Mouse (Mus musculus) midbrain, embryonic 13.5 days (tissue): ENCODE results near the gene Pip5kl1. TPM values are rescaled to one million over a fixed set of nuclear protein-coding genes. Genes with fewer than 3 reads are reported as not detected.

Source experiments
- ATAC-seq: fragments of 200-750 bp; cut with Nextera tagmentation; 2 replicates; pipeline ENCODE4 v1.8.0; 2017; ENCODE audit warnings: mild to moderate bottlenecking, moderate TSS enrichment, moderate library complexity
- H3K27ac ChIP-seq: fragments of 300-500 bp; sonication (generic); 2 replicates; pipeline ENCODE4 v1.5.1; 2015; ENCODE audit warnings: inconsistent platforms, mild to moderate bottlenecking, moderate library complexity
- H3K27me3 ChIP-seq: fragments of 300-500 bp; sonication (generic); 2 replicates; pipeline ENCODE4 v1.6.1; 2015; ENCODE audit warnings: mild to moderate bottlenecking, inconsistent platforms
- H3K36me3 ChIP-seq: fragments of 300-500 bp; sonication (generic); 2 replicates; pipeline ENCODE4 v1.6.1; 2015; ENCODE audit warnings: mild to moderate bottlenecking, inconsistent platforms
- H3K4me1 ChIP-seq: fragments of 300-500 bp; sonication (generic); replicated peaks from 2 replicates; pipeline ENCODE4 v1.6.1; 2015; ENCODE audit warnings: inconsistent platforms
- H3K4me2 ChIP-seq: fragments of 300-500 bp; sonication (generic); replicated peaks from 2 replicates; pipeline ENCODE4 v1.6.1; 2015; ENCODE audit warnings: moderate library complexity, mild to moderate bottlenecking, inconsistent platforms
- H3K4me3 ChIP-seq: fragments of 300-500 bp; sonication (generic); replicated peaks from 2 replicates; pipeline ENCODE4 v1.5.1; 2015; ENCODE audit warnings: mild to moderate bottlenecking, inconsistent platforms
- H3K9ac ChIP-seq: fragments of 300-500 bp; sonication (generic); replicated peaks from 2 replicates; pipeline ENCODE4 v1.6.1; 2015; ENCODE audit warnings: mild to moderate bottlenecking, inconsistent platforms
- H3K9me3 ChIP-seq: fragments of 300-500 bp; sonication (generic); 2 replicates; pipeline ENCODE4 v1.6.1; 2016; ENCODE audit warnings: mild to moderate bottlenecking, inconsistent platforms
- WGBS: fragments of 180-500 bp; shearing (Covaris S2); methylation state at CpG from one replicate; pipeline ENCODE4 v1.1.7; 2015; 5-methylcytosine and 5-hydroxymethylcytosine counted together
- polyA plus RNA-seq: library from polyadenylated mRNA; unstranded; fragments of >200 nt; fragmentation: Nextera tagmentation; extraction: Ambion mirVana; gene quantifications from 2 replicates; pipeline ENCODE4 v1.2.1, GENCODE M21; 2015

Pip5kl1 gene
- polyA plus RNA-seq, 1 experiment from 2014 or later, result 4.8 TPM

DNA sequence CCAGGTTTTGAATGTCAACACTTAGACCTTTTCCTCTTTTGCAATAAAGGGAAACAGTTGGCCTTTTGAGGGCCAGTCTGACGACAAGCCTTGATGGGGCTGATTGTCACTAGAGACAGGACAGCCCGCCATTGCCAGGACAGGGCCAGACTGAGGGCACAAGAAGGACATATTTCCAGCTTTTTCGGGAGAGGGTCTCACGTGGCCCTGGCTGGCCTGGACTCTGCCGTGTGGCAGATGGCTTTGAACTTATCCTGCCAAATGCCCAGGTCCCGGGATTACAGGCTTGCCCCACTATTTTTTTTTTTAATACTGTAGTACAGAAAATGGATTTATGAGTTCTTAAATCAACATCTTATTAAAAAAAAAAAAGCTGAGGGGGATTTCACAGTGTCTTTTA, 16.7 kb downstream of the Pip5kl1 start:
- no peak overlapping the region for H3K9ac ChIP-seq
- ATAC-seq, result no peak
- H3K4me2 ChIP-seq, result no peak overlapping the region
- 82% methylated on average over 6 of the region's 6 CpGs for WGBS
- H3K27me3 ChIP-seq, result no peaks in the 10 kb centered on the region
- no peak overlapping the region for H3K27ac ChIP-seq
- H3K9me3 ChIP-seq, result no peaks in the 10 kb centered on the region
- H3K4me3 ChIP-seq, result no peak overlapping the region
- H3K4me1 ChIP-seq, result peaks cover 20% of the 10 kb centered on the region
- H3K36me3 ChIP-seq, result peaks cover 19% of the 10 kb centered on the region

GRCm38 (mm10) chr2:32596725-32597124, 22.1 kb downstream of the Pip5kl1 start:
- Histone ChIP-seq H3K4me1 (no peaks in the 10 kb centered on the region; the same call in 1 of the 2 replicates), H3K27me3 (no peaks in the 10 kb centered on the region), H3K4me2 (no peak overlapping the region), H3K9ac (no peak overlapping the region), H3K9me3 (no peaks in the 10 kb centered on the region), H3K36me3 (peaks cover 25% of the 10 kb centered on the region), H3K4me3 (no peak overlapping the region), H3K27ac (no peak overlapping the region)
- WGBS, result 78% methylated on average over 13 of the region's 13 CpGs
- no peak for ATAC-seq

GRCm38 (mm10) chr2:32597248-32597647, 22.7 kb downstream of the Pip5kl1 start:
- H3K4me3 ChIP-seq, result no peak overlapping the region
- no peaks in the 10 kb centered on the region; the same call in 1 of the 2 replicates for H3K4me1 ChIP-seq
- H3K36me3 ChIP-seq, result peaks cover 25% of the 10 kb centered on the region
- no peak overlapping the region for H3K9ac ChIP-seq
- no peak for ATAC-seq
- H3K9me3 ChIP-seq, result no peaks in the 10 kb centered on the region
- WGBS, result 93% methylated on average over 5 of the region's 5 CpGs
- no peaks in the 10 kb centered on the region for H3K27me3 ChIP-seq
- no peak overlapping the region for H3K4me2 ChIP-seq
- no peak overlapping the region for H3K27ac ChIP-seq

GRCm38 (mm10) chr2:32597699-32598098, 23.1 kb downstream of the Pip5kl1 start:
- peaks cover 25% of the 10 kb centered on the region for H3K36me3 ChIP-seq
- H3K27ac ChIP-seq, result no peak overlapping the region
- WGBS, result 86% methylated on average over 5 of the region's 5 CpGs
- no peak for ATAC-seq
- H3K4me1 ChIP-seq, result no peaks in the 10 kb centered on the region; the same call in 1 of the 2 replicates
- no peaks in the 10 kb centered on the region for H3K9me3 ChIP-seq
- H3K4me3 ChIP-seq, result no peak overlapping the region
- H3K4me2 ChIP-seq, result no peak overlapping the region
- H3K9ac ChIP-seq, result no peak overlapping the region
- no peaks in the 10 kb centered on the region for H3K27me3 ChIP-seq

- no peak overlapping the region for H3K27ac ChIP-seq
- H3K36me3 ChIP-seq, result peaks cover 25% of the 10 kb centered on the region
- no peak overlapping the region for H3K4me2 ChIP-seq
- H3K4me3 ChIP-seq, result no peak overlapping the region
- WGBS, result 90% methylated on average over 8 of the region's 8 CpGs
- no peaks in the 10 kb centered on the region for H3K27me3 ChIP-seq
- H3K9me3 ChIP-seq, result no peaks in the 10 kb centered on the region
- ATAC-seq, result no peak
- H3K9ac ChIP-seq, result no peak overlapping the region
- H3K4me1 ChIP-seq, result no peaks in the 10 kb centered on the region; the same call in 1 of the 2 replicates
Observed at GRCm38 (mm10) chr2:32598506-32598905, 23.9 kb downstream of the Pip5kl1 start.

DNA sequence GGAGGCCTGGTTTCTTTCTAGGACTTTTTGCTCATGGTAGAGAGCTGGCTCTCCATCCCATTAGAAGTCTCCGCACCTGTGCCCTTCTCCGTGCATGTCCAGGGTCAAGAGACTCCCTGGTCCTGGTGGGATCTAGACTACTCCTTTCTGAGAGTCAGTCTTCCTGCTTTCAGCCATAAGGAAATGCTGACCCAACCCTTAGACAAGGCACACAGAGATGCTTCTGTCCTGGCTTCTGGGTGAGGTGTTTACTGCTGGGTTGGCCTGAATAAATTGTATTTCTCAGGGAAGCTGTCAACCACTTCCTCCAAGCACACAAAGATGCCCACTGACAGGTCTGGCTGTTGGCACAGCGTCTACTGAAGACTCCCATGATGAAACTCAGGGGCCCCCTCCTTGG, 24.8 kb downstream of the Pip5kl1 start, which contains the start of gene St6galnac6:
St6galnac6 (plus strand) TSS at position 301 of the 400 bp plus-strand sequence.
- 98% methylated on average over 3 of the region's 3 CpGs for WGBS
- ATAC-seq, result no peak
- no peaks in the 10 kb centered on the region for H3K27me3 ChIP-seq
- no peak within 1 kb of the TSS for H3K4me3 ChIP-seq
- H3K9ac ChIP-seq, result no peak within 1 kb of the TSS
- H3K27ac ChIP-seq, result no peak within 1 kb of the TSS
- H3K4me1 ChIP-seq, result no peaks in the 10 kb centered on the region; the same call in 1 of the 2 replicates
- no peaks in the 10 kb centered on the region for H3K9me3 ChIP-seq
- peaks cover 18% of the 10 kb centered on the region for H3K36me3 ChIP-seq
- H3K4me2 ChIP-seq, result no peak within 1 kb of the TSS

GRCm38 (mm10) chr2:32601417-32602065, 26.9 kb downstream of the Pip5kl1 start:
- H3K4me3 ChIP-seq, result no peak overlapping the region
- H3K4me1 ChIP-seq, result no peaks in the 10 kb centered on the region; the same call in 1 of the 2 replicates
- 43% methylated on average over 8 of the region's 8 CpGs for WGBS
- H3K27me3 ChIP-seq, result no peaks in the 10 kb centered on the region
- ATAC-seq, result peak; percentile 62
- peaks cover 5% of the 10 kb centered on the region; the same call in 1 of the 2 replicates for H3K36me3 ChIP-seq
- no peak overlapping the region for H3K4me2 ChIP-seq
- no peaks in the 10 kb centered on the region for H3K9me3 ChIP-seq
- 0 out of 2 replicates have a peak overlapping the region, but pooled peaks have one; percentile 20 for H3K9ac ChIP-seq
- H3K27ac ChIP-seq, result no peak overlapping the region

- H3K9ac ChIP-seq, result no peak overlapping the region
- ATAC-seq, result no peak
- WGBS, result under 1% methylated on average over 11 of the region's 11 CpGs
- no peak overlapping the region for H3K27ac ChIP-seq
- no peak overlapping the region for H3K4me3 ChIP-seq
- H3K9me3 ChIP-seq, result no peaks in the 10 kb centered on the region
- peaks cover 7% of the 10 kb centered on the region for H3K4me1 ChIP-seq
- peaks cover 2% of the 10 kb centered on the region; the same call in 1 of the 2 replicates for H3K36me3 ChIP-seq
- 0 out of 2 replicates have a peak, but pooled peaks cover 4% of the 10 kb centered on the region for H3K27me3 ChIP-seq
- peak overlapping the region; percentile 11 for H3K4me2 ChIP-seq
Observed at GRCm38 (mm10) chr2:32602600-32603054, 28.0 kb downstream of the Pip5kl1 start.

GRCm38 (mm10) chr2:32604631-32605030, 30.0 kb downstream of the Pip5kl1 start:
- H3K9ac ChIP-seq, result no peak overlapping the region
- WGBS, result 50% methylated on average over 10 of the region's 10 CpGs
- no peak for ATAC-seq
- H3K27ac ChIP-seq, result no peak overlapping the region
- H3K36me3 ChIP-seq, result no peaks in the 10 kb centered on the region
- peaks cover 7% of the 10 kb centered on the region; the same call in 1 of the 2 replicates for H3K27me3 ChIP-seq
- H3K9me3 ChIP-seq, result no peaks in the 10 kb centered on the region
- peaks cover 20% of the 10 kb centered on the region for H3K4me1 ChIP-seq
- no peak overlapping the region for H3K4me3 ChIP-seq
- no peak overlapping the region for H3K4me2 ChIP-seq

- Histone ChIP-seq H3K27me3 (peaks cover 7% of the 10 kb centered on the region; the same call in 1 of the 2 replicates), H3K4me3 (peak overlapping the region; percentile 67), H3K36me3 (no peaks in the 10 kb centered on the region), H3K9ac (peak overlapping the region; percentile 84), H3K4me1 (peaks cover 26% of the 10 kb centered on the region), H3K27ac (no peak overlapping the region), H3K4me2 (peak overlapping the region; percentile 91), H3K9me3 (no peaks in the 10 kb centered on the region)
- 15% methylated on average over 37 of the region's 55 CpGs for WGBS
- peak; percentile 80 for ATAC-seq
Observed at GRCm38 (mm10) chr2:32606161-32607142, 31.9 kb downstream of the Pip5kl1 start.

- H3K27ac ChIP-seq, result no peak overlapping the region
- ATAC-seq, result peak; percentile 40
- 8% methylated on average over 34 of the region's 34 CpGs for WGBS
Observed at GRCm38 (mm10) chr2:32607262-32607947, 32.8 kb downstream of the Pip5kl1 start.

More at GRCm38 (mm10) chr2:32607262-32607947, 32.8 kb downstream of the Pip5kl1 start:
- H3K27me3 ChIP-seq, result peaks cover 7% of the 10 kb centered on the region; the same call in 1 of the 2 replicates
- peak overlapping the region; percentile 67 for H3K4me3 ChIP-seq
- no peaks in the 10 kb centered on the region for H3K9me3 ChIP-seq
- H3K4me2 ChIP-seq, result peak overlapping the region; percentile 91
- peak overlapping the region; percentile 84 for H3K9ac ChIP-seq
- H3K36me3 ChIP-seq, result no peaks in the 10 kb centered on the region
- peaks cover 26% of the 10 kb centered on the region for H3K4me1 ChIP-seq
